Mouse (Mus musculus): ENCODE measurements at regions not wholly inside any gene's neighbourhood (a gene's known extent, or its start where the extent isn't known, plus 50 kb on each side); places are given as distances from the start of the nearest gene placed in this dataset.

- Histone ChIP-seq H3K4me3 (ENCODE audit: low read length) (no peak overlapping the region), H3K27me3 (ENCODE audit: control insufficient read depth, insufficient read depth, low read length) (no peaks in the 10 kb centered on the region), H3K4me1 (ENCODE audit: control insufficient read depth, insufficient read depth, low read length) (no peaks in the 10 kb centered on the region), H3K36me3 (ENCODE audit: control insufficient read depth, insufficient read depth) (no peaks in the 10 kb centered on the region), H3K4me2 (ENCODE audit: low read depth, low read length) (no peak overlapping the region), H3K9me3 (replicated peaks; ENCODE audit: control insufficient read depth, low read length) (no peaks in the 10 kb centered on the region), H3K27ac (ENCODE audit: low read length) (no peak overlapping the region), H3K9ac (ENCODE audit: low read length) (no peak overlapping the region)
- ATAC-seq (replicated peaks; ENCODE audit: extremely low read depth, insufficient read depth, low FRiP score): no peak
- WGBS: 69% methylated on average over 3 of the region's 3 CpGs
Observed at GRCm38 (mm10) chr16:75663871-75664270, 71.2 kb downstream of the Rbm11 start.

- Histone ChIP-seq H3K4me1 (ENCODE audit: control insufficient read depth, insufficient read depth, low read length) (no peaks in the 10 kb centered on the region), H3K9ac (ENCODE audit: low read length) (no peak overlapping the region), H3K27me3 (ENCODE audit: control insufficient read depth, insufficient read depth, low read length) (no peaks in the 10 kb centered on the region), H3K4me3 (ENCODE audit: low read length) (no peak overlapping the region), H3K4me2 (ENCODE audit: low read depth, low read length) (no peak overlapping the region), H3K27ac (ENCODE audit: low read length) (no peak overlapping the region), H3K9me3 (replicated peaks; ENCODE audit: control insufficient read depth, low read length) (no peaks in the 10 kb centered on the region), H3K36me3 (ENCODE audit: control insufficient read depth, insufficient read depth) (no peaks in the 10 kb centered on the region)
- ATAC-seq (replicated peaks; ENCODE audit: extremely low read depth, insufficient read depth, low FRiP score): no peak
- 81% methylated on average over 2 of the region's 2 CpGs for WGBS
Observed at GRCm38 (mm10) chr16:75667589-75667988, 74.9 kb downstream of the Rbm11 start.

GRCm38 (mm10) chr16:75672112-75672511 lies 79.5 kb downstream of the Rbm11 start:
- H3K9ac ChIP-seq (ENCODE audit: low read length): no peak overlapping the region
- H3K4me3 ChIP-seq (ENCODE audit: low read length): no peak overlapping the region
- no peak overlapping the region for H3K27ac ChIP-seq (ENCODE audit: low read length)
- H3K9me3 ChIP-seq (replicated peaks; ENCODE audit: control insufficient read depth, low read length): no peaks in the 10 kb centered on the region
- no peak overlapping the region for H3K4me2 ChIP-seq (ENCODE audit: low read depth, low read length)
- ATAC-seq (replicated peaks; ENCODE audit: extremely low read depth, insufficient read depth, low FRiP score): peak; percentile 81
- H3K27me3 ChIP-seq (ENCODE audit: control insufficient read depth, insufficient read depth, low read length): no peaks in the 10 kb centered on the region
- 31% methylated on average over 1 of the region's 1 CpGs for WGBS
- no peaks in the 10 kb centered on the region for H3K4me1 ChIP-seq (ENCODE audit: control insufficient read depth, insufficient read depth, low read length)
- no peaks in the 10 kb centered on the region for H3K36me3 ChIP-seq (ENCODE audit: control insufficient read depth, insufficient read depth)

- H3K9ac ChIP-seq (ENCODE audit: low read length): no peak overlapping the region
- ATAC-seq (replicated peaks; ENCODE audit: extremely low read depth, insufficient read depth, low FRiP score): no peak
- no peak overlapping the region for H3K27ac ChIP-seq (ENCODE audit: low read length)
- WGBS: 51% methylated on average over 2 of the region's 2 CpGs
- H3K36me3 ChIP-seq (ENCODE audit: control insufficient read depth, insufficient read depth): no peaks in the 10 kb centered on the region
- no peaks in the 10 kb centered on the region for H3K9me3 ChIP-seq (replicated peaks; ENCODE audit: control insufficient read depth, low read length)
- H3K27me3 ChIP-seq (ENCODE audit: control insufficient read depth, insufficient read depth, low read length): no peaks in the 10 kb centered on the region
- H3K4me3 ChIP-seq (ENCODE audit: low read length): no peak overlapping the region
- no peaks in the 10 kb centered on the region for H3K4me1 ChIP-seq (ENCODE audit: control insufficient read depth, insufficient read depth, low read length)
- no peak overlapping the region for H3K4me2 ChIP-seq (ENCODE audit: low read depth, low read length)
Observed at GRCm38 (mm10) chr16:75675871-75676270, 83.2 kb downstream of the Rbm11 start.

- 61% methylated on average over 1 of the region's 1 CpGs for WGBS
- Histone ChIP-seq H3K9ac (ENCODE audit: low read length) (no peak overlapping the region), H3K9me3 (replicated peaks; ENCODE audit: control insufficient read depth, low read length) (no peaks in the 10 kb centered on the region), H3K27me3 (ENCODE audit: control insufficient read depth, insufficient read depth, low read length) (no peaks in the 10 kb centered on the region), H3K4me2 (ENCODE audit: low read depth, low read length) (no peak overlapping the region), H3K4me1 (ENCODE audit: control insufficient read depth, insufficient read depth, low read length) (no peaks in the 10 kb centered on the region), H3K27ac (ENCODE audit: low read length) (no peak overlapping the region), H3K36me3 (ENCODE audit: control insufficient read depth, insufficient read depth) (no peaks in the 10 kb centered on the region), H3K4me3 (ENCODE audit: low read length) (no peak overlapping the region)
- no peak for ATAC-seq (replicated peaks; ENCODE audit: extremely low read depth, insufficient read depth, low FRiP score)
Observed at GRCm38 (mm10) chr16:75677180-75677579, 84.5 kb downstream of the Rbm11 start.

Data from heart, embryonic 16.5 days (tissue).